Mouse (Mus musculus) ES-Bruce4 (cell line): ENCODE measurements around the gene Upf2.

ENCODE experiments used
- CTCF ChIP-seq: IDR thresholded peaks from one replicate; pipeline ENCODE4 v1.8.1; 2011; ENCODE audit warnings: low read depth, low read length
- POLR2A ChIP-seq: IDR thresholded peaks from one replicate; pipeline ENCODE4 v1.8.1; 2011; ENCODE audit warnings: low read length; ENCODE audit not compliant: insufficient read depth

DNA sequence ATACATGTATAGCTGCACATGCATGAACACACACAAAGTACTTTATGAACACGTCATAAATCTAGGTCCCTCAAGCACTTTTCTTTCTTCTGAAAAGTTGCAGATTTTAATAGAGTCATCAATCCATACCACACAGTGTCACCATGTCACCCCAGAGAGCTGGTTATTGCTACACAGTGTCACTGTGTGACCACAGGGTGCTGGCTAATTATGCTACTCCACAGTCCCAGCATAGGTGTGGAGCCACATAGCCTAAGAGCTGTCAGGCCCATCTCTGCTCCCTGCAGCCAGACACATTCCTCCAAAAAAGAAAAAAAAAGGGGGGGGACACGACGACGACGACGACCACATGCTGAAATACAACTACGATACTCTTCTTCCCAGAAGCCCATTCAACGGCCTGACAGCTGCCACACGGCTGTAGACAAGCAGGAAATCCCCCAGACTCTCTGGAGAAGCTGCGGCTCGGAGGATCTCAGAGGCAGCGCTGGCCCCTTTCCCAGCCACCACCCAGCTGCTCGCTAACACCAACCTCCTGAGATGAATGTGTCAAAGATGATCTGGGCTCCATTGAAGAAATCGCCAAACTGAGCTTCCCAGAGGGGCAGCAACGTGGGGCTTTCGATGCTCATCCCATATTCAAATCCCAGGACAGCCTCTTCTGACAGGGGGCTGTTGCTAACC is 39.8 kb upstream of the Upf2 start:
- TF ChIP-seq CTCF (no peak), POLR2A (no peak)
